Mouse (Mus musculus) lung, postnatal 36 days (tissue): ENCODE data around the gene Edil3.

Experiments
- DNase-seq: peaks from one replicate; pipeline ENCODE4 v3.0.0; 2022; ENCODE audit warnings: mixed read lengths

Edil3 gene

DNA sequence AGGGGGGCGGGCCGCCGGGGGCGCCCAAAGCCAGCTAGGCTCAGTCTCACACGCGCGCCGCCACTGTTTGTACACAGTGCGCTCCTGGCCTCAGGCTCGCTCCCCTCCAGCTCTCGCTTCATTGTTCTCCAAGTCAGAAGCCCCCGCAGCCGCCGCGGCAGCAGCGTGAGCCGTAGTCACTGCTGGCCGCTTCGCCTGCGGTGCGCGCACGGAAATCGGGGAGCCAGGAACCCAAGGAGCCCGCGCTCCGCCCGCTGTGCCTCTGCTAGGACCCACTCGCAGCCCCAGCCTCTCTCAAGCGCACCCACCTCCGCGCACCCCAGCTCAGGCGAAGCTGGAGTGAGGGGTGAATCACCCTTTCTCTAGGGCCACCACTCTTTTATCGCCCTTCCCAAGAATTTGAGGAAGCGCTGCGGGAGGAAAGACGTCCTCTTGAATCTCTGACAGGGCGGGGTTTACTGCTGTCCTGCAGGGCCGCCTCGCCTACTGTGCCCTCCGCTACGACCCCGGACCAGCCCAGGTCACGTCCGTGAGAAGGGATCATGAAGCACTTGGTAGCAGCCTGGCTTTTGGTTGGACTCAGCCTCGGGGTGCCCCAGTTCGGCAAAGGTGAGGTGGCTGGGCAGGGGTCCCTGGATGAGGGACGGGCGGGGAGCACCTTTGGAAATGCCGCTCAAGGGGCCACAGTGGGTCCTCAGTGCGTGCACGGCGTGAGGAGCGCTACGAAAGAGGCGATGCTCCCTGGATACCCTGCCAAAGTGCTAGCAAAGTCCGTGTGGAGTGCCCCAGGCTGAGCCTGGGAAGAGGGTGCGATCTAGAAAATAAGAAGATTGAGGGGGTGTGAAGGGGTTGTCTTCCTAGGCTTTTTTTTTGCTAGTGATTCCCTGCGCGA lies at the start of gene Edil3:
Gene Edil3 (plus strand): TSS at position 33 of the 892 bp plus-strand sequence.
- peak; percentile 15 for DNase-seq

DNA sequence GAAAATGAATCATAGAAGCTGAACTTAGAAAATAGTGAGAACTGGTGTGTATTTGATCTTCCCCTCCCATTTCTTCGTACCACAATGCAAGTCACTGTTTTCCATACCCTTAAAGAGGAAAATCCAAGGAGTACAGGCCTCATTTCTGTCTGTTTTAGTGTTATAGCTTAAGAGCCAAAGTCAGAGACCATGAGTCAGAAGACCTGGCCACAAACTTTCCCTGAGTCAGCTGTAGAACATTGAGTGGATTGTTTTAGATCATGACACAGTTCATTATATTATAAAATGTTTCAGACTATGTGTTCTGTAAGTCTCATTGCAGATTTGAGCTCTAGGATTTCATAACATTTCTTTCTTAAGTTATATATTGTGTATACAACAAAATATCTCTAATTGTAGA lies 22.1 kb upstream of the Edil3 start:
- DNase-seq: no peak

DNA sequence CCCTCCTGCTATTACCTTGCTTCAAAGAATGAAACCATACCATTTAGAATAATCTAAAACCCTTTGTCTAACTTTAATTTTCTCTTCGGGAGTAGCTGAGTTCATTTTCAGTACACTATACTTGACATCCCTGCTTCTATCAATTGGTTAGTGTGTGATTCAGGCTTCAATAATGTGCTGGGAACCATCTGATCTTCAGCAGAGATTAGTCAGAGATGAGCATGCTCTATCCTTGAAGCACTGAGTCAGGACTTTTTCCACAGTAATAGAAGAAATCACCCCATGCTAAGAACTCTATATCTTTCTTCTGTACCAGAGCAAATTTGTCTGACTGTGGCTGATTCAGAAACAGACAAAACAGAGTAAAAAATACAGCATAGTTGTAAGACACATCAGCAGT lies 20.3 kb upstream of the Edil3 start:
- no peak for DNase-seq

DNA sequence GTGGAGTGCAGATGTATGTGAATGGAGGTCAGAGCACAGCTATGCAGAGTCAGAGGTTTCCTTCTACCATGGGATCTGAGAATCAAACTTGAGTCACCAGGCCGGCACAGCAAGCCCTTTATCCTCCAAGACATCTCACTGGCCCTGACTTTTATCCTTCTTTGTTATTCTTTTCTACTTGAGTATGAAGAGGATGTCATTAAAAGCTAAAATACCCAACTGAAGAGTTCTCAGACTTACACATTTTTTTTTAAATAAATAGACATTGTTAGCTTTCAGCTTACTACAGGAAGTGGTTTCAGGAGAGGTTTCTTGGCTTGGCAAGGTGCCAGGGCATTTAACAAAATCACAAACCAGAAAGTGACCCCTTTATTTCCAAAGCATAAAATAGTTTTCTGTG lies 15.4 kb upstream of the Edil3 start:
- peak; percentile 10 for DNase-seq

DNA sequence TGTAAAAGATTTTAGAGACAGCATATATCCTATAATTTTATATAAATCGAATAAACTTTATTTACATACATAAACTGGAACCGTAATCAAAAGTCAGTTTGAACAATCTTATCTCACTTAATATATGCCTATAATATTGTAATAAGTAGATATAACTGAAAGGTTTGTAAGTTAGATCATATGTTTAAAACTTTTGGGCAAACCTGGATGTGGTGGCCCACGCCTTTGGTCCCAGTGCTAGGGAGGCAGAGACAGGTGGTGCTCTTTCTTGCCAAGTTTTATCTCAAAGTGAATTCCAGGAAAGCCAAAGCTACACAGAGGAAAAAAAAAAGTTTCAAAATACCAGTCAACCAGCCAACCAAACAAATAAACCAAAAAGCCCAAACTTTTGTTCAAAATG lies 15.0 kb upstream of the Edil3 start:
- no peak for DNase-seq

DNA sequence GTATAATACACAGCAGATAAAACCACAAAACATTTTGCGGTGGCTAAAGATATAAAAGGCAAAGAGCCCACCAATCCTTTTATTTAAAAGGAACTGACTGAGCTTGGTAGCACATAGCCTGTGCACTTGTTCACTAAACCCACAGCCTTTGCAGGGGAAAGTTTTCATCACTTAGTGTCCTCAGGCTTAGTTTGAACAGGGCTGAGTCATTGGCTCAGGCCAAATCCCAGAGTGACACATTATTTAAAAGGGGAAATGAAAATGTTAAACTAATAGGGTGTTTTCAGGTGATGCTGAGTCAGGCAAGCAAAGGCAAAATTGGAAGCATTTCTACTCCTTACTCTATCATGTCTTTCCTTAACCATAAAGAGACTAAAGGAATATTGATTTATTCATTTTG lies 11.2 kb upstream of the Edil3 start:
- no peak for DNase-seq

DNA sequence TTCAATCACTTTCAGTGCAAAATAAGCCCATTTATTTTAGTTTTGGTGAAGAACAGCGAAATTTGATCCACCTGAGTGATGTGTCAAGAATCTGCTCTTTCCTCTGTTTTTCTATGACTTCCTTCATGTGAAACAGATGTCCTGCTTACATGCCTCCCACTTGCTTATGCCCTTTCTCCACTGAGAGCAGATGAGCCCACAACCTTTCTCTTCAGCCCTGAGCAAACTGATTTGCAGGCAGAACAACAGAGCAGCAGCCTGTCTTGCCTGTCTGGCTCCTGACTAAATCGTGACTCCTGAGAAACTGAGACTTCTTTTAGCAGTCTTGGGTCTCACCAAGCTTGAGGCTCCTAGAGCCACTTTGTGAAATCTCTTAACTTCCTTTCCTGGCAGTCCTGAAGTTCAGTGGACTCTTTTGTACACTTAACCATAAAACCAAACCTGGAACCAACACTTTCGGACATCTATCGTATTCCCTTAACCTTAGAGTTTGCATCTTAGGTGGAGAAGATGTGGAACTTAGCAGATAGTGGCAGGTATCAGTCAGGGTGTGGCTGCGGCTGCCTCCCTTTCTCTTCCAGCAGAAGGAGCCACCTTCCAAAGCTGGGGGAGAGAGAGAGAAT lies 475 bp upstream of the Edil3 start:
- DNase-seq: no peak

DNA sequence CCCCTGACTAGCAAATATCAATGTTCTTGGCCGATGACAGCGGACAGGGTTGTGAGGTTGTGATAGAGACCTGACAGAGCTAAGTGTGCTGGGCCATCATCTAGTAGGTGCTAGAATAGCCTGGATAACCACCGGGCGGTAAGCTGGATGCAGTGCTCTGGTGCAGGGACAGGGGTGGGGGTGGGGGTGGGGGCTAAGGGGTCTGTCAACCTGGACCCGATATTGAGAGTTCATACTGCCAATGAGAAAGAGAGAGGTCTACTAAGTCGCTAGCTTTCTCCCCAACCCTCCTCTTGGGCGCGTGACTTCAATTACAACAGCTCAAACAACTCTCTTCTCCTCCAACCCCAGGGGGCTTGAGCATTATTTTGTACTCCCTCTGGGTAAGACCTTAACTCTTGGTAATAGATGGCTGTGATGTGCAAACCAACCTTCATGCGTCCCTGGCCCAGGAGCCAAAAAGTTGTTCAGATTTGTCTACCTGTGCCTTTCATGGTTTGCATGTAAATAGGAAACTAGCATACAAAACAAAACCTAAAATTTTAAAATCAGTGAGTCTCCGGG lies 1.1 kb downstream of the Edil3 start:
- no peak for DNase-seq

DNA sequence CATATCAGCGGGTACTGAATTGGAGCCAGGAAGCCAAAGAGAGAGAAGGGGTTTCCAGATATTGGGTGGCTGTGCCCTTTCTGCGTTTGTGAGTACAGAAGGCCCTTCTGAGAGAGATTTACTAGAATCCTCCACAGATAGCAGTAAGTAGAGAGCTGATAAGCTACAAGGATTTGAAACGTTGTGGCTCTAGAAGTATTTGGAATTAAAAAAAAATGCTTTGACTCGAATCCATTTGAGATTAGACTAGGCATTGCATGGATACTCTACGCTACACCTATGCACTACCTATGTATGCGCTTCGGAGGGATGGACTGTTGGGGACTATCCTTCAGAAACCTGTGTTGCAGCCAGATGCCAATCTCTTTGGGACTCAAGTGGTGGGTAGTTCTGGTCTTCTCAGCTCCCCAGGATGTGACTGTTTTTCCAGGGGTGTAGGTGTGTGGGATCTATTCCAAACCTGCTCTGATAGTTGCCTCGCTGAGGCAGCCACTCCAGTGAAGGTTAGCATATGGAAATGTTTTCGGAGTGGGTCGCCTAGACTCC lies 1.8 kb downstream of the Edil3 start:
- DNase-seq: no peak

DNA sequence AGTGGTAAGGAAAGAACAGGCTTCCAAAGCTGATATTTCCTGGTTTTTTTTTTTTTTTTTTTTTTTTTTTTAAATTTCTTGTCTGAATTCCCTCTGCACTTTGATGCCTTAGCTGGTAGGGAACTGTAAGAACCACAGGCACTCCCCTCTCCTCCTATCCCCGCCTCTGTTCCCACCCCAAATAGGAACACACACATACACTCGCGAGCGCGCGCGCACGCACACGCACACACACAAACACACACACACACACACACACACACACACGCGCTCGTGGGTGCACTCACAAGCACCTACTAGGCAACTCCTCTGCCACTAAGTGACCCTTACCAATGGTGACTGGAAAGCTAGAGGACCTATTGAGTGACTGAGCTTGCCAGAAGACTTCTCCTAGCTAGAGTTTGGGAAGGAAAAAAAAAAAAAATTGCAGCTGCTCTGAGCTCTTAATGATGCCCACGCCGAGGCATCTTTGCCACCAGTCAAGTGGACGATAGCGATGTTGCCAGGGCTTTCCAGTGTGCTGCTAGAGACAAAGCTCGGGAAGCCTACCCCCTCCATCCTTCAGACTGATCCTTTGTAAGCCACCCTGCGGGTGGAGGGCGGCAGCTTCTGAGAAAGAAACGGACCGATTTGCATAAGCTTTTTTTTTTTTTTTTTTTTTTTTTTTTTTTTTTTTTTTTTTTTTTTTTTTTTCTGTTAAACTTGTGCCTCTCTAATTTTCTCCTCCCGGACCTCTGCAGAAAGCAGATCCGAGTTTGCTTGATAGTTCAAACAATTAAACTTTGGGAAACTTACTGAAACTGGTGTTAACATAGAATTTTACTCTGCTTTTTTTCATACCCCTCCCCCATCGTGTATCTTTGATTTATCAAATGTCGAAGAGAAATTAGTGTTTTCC lies 2.5 kb downstream of the Edil3 start:
- peak; percentile 45 for DNase-seq

DNA sequence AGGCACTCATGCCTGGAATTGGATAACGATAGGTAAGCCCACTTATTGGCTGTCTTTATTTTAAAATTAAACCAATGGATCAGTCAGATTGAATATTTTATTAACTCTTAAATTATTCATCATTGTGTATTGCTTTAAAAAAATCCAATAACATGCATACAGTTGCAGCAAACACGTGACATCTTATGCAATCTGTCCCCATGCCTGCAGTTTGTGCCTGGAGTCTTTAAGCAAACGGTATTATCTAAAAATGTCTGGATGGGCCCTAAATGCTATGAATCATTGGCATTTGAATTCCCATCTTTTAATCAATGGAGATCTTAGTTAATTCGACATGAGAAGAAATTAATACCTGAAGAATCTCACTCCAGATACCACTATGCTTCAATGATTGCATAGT lies 3.2 kb downstream of the Edil3 start:
- no peak for DNase-seq

DNA sequence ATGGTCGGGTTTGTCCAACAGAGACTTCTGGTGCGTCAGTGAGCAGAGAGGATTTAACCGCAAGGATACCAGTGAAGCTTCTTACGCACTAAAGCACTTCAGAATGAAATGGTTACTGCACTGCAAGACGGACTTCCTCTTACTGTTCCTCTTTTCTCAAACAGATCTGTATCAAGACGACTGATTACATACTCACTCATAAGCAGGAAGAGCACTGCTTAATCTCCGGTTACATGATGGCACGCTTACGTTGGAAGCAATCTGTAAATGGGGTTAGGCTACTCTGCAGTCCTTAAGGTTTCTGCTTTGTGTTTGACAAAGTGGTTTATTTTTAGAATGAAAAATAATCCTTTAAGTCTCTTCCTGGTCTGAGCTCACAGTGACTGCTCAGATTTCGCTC lies 7.1 kb downstream of the Edil3 start:
- DNase-seq: peak; percentile 36

DNA sequence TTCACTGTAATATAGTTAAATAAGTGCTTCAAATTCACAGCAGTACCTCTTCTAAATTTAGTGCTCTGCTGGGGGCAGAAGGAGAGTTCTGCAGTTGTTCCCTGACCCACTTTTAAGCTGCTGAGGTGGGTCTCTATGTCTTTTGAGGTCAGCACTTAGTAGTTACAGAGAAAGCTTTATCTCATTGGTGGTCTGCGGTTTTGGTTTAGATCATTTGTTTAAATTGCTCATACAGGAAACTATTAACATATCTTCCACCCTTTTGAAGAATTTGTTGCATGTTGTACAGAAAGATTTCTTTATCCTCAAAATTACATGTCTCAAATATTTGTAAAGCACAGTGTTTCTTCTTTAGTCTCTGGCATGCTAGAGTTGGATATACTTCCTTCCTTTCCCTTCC lies 12.5 kb downstream of the Edil3 start:
- no peak for DNase-seq

DNA sequence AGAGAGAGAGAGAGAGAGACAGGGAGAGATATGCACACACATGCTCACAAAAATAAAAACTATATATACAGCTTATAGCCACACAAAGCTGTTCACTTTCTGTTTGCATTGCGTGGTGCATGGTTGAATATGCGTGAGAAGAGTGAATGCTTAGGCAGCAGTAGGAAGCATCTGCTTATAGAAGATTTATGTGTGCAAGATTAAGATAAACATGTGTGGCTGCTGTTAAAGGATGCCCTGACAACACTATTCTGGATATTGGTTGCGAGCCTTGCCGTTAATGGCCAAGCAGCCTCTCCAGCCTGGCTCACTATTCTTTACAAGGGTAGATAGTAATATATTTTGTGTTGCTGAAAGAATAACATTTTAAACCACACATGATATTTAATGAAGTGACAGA lies 28.5 kb downstream of the Edil3 start:
- no peak for DNase-seq

DNA sequence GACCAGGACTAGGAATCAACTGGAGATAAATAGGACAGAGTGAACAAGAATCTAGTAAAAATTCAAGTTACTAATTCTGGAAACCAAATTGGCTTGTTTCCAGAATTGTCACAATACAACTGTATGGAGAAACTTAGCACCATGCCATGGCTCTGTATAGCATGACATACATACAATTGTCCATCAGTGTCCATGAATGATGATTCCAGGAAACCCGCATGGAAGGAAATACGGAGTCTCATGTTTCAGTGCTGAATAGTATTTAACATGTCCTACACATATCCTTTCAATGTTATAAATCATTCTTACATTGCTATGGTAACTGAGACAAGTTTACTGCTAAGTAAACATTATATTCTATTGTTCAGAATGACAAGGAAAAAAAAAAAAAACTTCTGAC lies 58.7 kb downstream of the Edil3 start:
- no peak for DNase-seq

DNA sequence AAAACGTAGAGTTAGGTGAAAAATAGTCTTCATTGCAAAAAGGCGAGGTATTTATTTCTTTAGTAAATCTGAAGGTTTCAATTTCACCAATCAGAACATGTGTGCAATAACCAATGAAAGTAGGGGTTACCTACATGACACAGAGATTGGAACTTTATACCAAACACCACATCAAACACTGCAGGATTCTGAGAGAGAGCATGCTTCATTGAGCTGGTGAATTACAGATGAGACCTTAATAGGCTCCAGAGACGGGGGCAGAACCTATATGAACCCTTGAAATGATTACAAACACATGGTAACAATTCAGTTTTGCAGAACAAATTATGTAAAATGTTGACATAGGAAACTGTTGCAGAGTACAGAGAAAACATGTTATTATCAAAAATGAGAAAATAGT lies 69.5 kb downstream of the Edil3 start:
- DNase-seq: no peak

DNA sequence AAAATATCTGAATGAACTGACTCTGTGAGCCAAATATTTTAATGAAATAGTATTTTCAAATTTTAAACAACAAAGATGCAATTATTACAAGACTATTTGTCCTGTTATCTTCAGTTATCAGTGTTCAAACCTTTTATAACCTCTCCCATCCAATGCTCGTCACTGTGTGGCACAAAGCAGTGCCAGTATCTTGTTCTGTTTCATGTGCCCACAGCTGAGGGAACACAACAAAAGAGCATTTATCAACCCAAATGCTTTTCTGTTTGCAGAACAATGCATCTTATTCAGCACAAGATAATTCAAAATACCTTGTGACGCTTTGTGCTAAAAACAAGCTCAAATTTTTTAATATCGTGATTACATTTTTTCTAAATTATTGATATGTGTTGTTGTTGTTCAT lies 78.8 kb downstream of the Edil3 start:
- DNase-seq: no peak

DNA sequence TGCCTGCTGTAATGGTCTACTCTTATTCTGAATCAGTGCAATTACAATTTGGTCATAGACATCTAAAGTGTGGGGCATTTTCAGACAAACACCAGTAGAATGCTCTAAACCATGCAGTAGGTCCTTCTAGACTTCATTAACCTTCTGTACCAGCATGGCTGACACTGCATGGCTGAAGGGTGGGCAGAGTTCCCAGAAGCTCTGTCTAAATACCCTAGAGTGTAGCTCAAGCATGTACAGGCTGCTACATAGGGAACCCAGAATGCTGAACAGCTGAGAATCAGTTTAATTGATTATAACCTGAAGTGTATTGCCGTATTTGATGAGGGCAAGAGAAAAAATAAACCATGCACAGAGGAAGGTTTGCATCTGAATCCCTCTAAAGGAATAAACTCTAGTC lies 86.1 kb downstream of the Edil3 start:
- DNase-seq: no peak

DNA sequence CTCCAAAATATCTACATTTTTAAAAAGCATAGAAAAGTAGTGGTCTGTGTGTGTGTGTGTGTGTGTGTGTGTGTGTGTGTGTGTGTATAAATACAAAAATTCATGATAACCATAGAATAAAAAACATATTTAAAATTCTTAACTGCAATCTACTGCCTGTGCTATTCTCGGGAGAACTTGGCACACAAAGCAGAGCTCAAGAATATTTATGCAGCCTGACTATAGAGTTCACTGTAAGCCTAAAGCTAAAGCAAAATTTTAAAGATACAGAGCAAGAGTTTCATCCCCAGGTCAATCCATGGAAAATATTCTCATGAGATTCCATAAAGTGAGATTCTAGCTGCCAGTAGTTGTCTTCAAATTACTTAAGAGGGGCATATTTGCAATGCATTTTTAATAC lies 86.9 kb downstream of the Edil3 start:
- DNase-seq: no peak

DNA sequence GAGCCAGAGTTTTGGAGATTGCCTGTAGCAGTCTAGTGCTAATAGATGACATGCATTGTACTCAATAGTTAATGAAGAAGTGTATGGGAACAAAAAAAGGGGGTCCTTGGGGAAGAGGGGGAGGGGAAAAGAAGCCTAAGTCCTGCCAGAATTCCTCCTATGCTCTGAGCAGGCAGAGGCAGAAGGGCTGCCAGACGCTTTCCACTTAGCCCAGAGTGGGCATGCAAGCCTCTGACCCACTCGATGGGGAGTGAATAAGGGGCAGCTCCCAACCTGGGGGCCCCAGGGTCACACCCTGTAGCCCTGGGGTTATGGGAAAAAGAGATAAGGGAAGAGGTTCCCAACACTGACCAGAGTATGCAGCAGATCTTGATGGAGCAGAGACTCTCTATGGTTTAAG lies 95.2 kb downstream of the Edil3 start:
- DNase-seq: no peak

DNA sequence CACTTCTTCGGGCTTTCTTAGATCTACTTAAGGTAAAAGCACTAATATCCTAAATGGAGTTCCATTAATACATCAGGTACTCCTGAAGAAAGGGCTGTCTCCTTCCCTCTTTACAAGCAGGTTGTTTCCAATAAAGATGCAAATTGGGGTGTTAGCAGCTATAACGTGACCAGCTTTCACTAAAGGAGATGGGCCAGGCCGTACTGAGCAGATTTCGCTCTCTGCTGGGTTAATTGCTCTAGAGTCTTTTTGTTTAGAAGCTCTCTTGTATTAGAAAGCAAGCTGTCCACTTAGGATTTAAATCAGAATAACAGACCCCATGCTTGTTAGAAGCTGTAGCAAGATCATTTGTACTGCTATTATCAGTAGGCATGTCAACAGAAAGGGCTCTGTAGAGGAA lies 108.4 kb downstream of the Edil3 start:
- DNase-seq: no peak

DNA sequence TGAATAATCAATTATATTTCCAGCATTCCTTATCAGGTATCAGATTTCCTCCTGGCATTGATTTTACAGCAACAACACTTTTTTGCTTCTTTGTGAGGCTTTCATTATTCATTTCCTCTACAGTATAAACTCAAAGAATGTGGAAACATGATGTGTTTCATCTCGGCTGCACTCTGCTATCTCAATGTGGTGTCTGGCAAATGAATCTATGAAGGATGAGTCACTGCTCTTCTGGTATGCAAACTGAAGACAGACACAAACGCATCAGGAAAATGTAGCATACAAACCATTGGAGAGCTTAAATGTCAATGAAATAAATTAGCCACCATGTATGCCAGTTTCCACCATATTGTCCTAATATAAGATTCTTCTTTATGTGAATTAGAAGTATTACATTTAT lies 117.3 kb downstream of the Edil3 start:
- DNase-seq: no peak

DNA sequence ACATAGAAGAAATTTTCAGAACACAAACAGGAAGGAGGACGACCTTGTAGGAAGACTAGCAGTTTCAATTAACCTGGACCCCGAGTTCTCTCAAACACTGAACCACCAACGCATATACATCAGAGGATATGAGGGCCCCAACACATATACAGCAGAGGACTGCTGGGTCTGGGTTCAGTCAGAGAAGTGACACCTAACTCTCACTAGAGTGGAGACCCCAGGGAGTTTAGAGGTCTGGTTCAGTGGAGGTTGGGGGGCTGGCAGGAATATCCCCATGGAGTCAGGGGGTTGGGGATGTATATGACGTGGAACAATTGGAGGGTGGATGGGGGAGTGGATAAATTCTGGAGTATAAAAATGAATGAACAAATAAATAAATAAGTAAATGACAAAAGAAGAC lies 151.1 kb downstream of the Edil3 start:
- DNase-seq: no peak
